Mouse (Mus musculus): ENCODE measurements around the gene Zpr1. TPM values are rescaled to one million over a fixed set of nuclear protein-coding genes. Genes with fewer than 3 reads are reported as not detected.

The Zpr1 gene
- polyA plus RNA-seq, 1 experiment from 2014 or later, result 63.2 TPM

Other genes with a start within 250 kb of the Zpr1 start
- 1,502 and 1,827 TPM in 2 replicates for gene Apoa1, start 44.5 kb upstream of the Zpr1 start, polyA plus RNA-seq (2015; fragmentation: Nextera tagmentation; extraction: Ambion mirVana)
- gene Apoc3, start 37.4 kb upstream of the Zpr1 start, polyA plus RNA-seq (2015; fragmentation: Nextera tagmentation; extraction: Ambion mirVana), result 247 and 325 TPM in 2 replicates
- gene Apoa4, start 32.4 kb upstream of the Zpr1 start, polyA plus RNA-seq (2015; fragmentation: Nextera tagmentation; extraction: Ambion mirVana), result 576 and 837 TPM in 2 replicates
- 0.38 TPM in 2 replicates for gene Apoa5, start 4.4 kb upstream of the Zpr1 start, polyA plus RNA-seq (2015; fragmentation: Nextera tagmentation; extraction: Ambion mirVana)
- gene Bud13, start 9.9 kb downstream of the Zpr1 start, polyA plus RNA-seq (2015; fragmentation: Nextera tagmentation; extraction: Ambion mirVana), result 19.7 and 20.0 TPM in 2 replicates
- not detected in 2 replicates for gene 4931429L15Rik, start 46.9 kb downstream of the Zpr1 start, polyA plus RNA-seq (2015; fragmentation: Nextera tagmentation; extraction: Ambion mirVana)

Measured in intestine, embryonic 15.5 days (tissue).